Mouse (Mus musculus): ENCODE results near the gene Frmd5. TPM values are rescaled to one million over a fixed set of nuclear protein-coding genes. Genes with fewer than 3 reads are reported as not detected.
A peak's percentile ranks its signal among the peaks of the same experiment; 100 is the strongest.

The Frmd5 gene
- polyA plus RNA-seq, 1 experiment from 2014 or later: 2.4 TPM

DNA sequence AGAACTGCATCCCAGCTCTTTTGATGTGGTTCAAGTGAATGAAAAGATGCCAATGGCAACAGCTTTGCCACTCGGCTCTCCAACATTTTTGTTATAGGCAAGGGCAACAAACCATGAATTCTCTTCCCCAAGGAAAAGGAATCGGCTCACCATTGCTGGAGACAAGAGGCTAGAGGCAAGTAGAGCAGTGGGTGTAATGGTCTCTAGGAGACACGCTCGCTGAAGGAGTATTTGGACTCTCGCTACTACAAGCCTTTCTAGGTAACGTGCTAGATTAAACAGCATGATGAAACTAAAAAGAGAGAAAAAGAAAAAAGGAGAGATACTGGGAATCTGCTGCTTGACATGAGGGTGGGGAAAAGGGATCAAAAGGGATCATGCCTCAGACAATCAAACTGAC lies 87.9 kb downstream of the Frmd5 start:
- WGBS: 84% methylated on average over 6 of the region's 6 CpGs
- Histone ChIP-seq H3K4me1 (no peaks in the 10 kb centered on the region), H3K27ac (no peak overlapping the region), H3K36me3 (no peaks in the 10 kb centered on the region), H3K27me3 (no peaks in the 10 kb centered on the region), H3K9me3 (replicated peaks) (no peaks in the 10 kb centered on the region), H3K4me2 (no peak overlapping the region), H3K4me3 (replicated peaks) (no peak overlapping the region), H3K9ac (no peak overlapping the region)
- no peak for ATAC-seq (replicated peaks; ENCODE audit: low FRiP score)

DNA sequence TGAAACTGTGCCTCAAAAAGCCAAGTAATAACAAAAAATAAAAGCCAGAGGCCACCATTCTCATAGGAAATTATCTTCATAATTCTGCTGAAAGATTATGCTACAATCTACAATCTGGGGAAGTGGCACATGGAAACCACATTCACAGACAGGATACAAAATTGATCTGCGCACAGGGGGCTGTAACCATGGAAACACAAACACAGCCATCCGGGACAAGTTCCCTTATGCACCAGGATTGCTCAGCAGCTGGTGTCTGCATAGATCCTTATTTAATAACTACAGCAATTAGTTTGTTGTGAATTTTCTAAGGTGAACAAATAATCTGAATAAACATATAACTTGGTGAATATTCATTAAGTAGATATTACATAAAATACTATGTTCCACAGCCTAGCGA lies 89.8 kb downstream of the Frmd5 start:
- Histone ChIP-seq H3K4me1 (no peaks in the 10 kb centered on the region), H3K36me3 (no peaks in the 10 kb centered on the region), H3K4me3 (replicated peaks) (no peak overlapping the region), H3K9me3 (replicated peaks) (no peaks in the 10 kb centered on the region), H3K4me2 (no peak overlapping the region), H3K9ac (no peak overlapping the region), H3K27ac (no peak overlapping the region), H3K27me3 (no peaks in the 10 kb centered on the region)
- no peak for ATAC-seq (replicated peaks; ENCODE audit: low FRiP score)
- WGBS: 83% methylated on average over 3 of the region's 3 CpGs

DNA sequence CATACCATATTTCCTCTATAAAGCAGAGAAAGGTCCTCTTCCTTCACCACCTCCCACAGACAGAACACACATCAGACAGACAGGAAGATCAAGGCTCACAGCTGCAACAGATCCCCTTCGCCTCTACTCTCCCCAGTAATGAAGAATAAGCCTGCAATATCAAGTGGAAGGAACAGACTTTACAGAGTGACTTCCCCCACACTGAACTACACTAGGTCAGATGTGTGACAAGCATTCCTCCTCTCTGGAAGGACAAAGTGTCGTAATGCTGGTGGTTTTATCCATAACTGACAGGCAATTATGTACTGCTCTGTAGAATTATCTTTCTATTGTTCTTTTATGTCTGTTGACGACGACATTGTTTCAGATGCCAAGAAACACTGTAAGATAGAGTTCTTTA lies 93.3 kb downstream of the Frmd5 start:
- Histone ChIP-seq H3K36me3 (no peaks in the 10 kb centered on the region), H3K27ac (no peak overlapping the region), H3K9me3 (replicated peaks) (no peaks in the 10 kb centered on the region), H3K9ac (no peak overlapping the region), H3K27me3 (no peaks in the 10 kb centered on the region), H3K4me1 (0 out of 2 replicates have a peak, but pooled peaks cover 3% of the 10 kb centered on the region), H3K4me2 (no peak overlapping the region), H3K4me3 (replicated peaks) (no peak overlapping the region)
- no peak for ATAC-seq (replicated peaks; ENCODE audit: low FRiP score)
- 54% methylated on average over 4 of the region's 4 CpGs for WGBS

DNA sequence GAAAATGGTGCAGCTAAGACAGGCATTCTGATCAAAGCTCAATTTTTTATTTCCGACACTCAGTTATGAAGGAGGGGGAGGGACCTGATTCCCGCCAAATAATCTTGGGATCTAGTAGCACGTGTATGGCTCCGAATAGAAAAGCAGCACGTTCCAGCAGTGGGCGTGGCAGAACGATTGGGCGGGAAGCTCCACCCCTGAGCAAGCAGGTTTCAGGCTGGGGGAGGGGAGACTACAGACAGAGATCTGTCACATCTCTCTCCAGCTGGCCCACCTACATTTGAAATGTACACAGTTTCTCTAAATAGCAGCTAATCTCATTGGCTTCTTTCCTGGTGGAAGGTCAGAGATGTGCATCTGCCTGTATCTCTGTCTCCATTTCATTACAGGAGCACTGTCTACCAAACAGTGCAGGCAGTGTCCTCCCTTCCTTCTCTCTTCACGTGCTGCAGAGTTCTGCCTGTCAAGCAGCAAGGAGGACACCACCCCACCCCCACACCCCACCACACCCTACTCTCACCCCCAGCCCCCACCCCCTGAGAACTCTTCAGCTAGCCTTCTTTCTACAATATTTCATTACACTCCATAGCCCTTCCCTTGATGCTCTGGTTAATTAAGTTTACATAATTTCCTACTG lies 95.0 kb downstream of the Frmd5 start:
- H3K4me3 ChIP-seq (replicated peaks): no peak overlapping the region
- ATAC-seq (replicated peaks; ENCODE audit: low FRiP score): no peak
- no peak overlapping the region for H3K27ac ChIP-seq
- H3K36me3 ChIP-seq: no peaks in the 10 kb centered on the region
- H3K9ac ChIP-seq: no peak overlapping the region
- H3K9me3 ChIP-seq (replicated peaks): no peaks in the 10 kb centered on the region
- H3K4me1 ChIP-seq: 0 out of 2 replicates have a peak, but pooled peaks cover 3% of the 10 kb centered on the region
- no peaks in the 10 kb centered on the region for H3K27me3 ChIP-seq
- no peak overlapping the region for H3K4me2 ChIP-seq
- WGBS: 28% methylated on average over 9 of the region's 9 CpGs

DNA sequence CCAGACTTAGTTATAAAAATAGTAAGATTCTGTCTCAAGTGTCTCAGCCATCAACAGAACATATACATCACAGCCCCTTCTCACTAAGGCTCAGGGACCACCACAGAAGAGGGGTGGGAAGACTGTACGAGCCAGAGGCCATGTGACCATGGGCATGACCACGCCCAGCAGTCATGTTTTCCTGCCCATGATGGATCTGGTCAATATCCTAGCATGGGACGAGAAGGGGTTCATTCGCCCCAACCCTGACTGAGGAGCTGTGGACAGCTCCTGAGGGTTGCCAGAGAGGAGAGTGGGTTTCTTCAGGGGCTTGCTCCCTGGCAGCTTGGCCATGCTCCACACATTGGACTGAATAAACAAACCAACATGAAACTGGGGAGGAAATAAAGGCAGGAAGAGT lies 97.8 kb downstream of the Frmd5 start:
- no peak for ATAC-seq (replicated peaks; ENCODE audit: low FRiP score)
- WGBS: 91% methylated on average over 4 of the region's 4 CpGs
- no peaks in the 10 kb centered on the region for H3K27me3 ChIP-seq
- no peaks in the 10 kb centered on the region for H3K9me3 ChIP-seq (replicated peaks)
- H3K4me2 ChIP-seq: no peak overlapping the region
- 0 out of 2 replicates have a peak, but pooled peaks cover 3% of the 10 kb centered on the region for H3K4me1 ChIP-seq
- H3K9ac ChIP-seq: no peak overlapping the region
- H3K4me3 ChIP-seq (replicated peaks): no peak overlapping the region
- no peak overlapping the region for H3K27ac ChIP-seq
- H3K36me3 ChIP-seq: no peaks in the 10 kb centered on the region

DNA sequence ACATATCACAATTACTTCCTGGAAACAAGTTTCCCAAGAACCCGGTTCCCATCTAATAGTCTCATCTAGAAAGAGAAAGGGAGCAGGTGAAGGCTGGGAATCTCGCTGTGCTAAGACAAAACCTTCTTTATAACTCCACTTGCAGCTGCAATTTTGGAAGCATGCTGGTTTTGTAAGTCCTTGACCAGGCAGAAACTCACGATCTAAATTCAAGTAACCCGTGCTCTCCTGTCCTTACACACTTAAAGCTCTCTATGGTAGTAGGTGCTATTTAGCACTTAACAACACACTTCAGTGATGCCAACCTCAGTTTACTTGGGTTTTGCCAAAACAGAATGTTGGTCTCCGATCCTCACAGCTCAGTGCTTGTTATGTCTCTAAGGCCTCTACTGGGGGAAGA lies 99.4 kb downstream of the Frmd5 start:
- 83% methylated on average over 5 of the region's 5 CpGs for WGBS
- no peak for ATAC-seq (replicated peaks; ENCODE audit: low FRiP score)
- 0 out of 2 replicates have a peak, but pooled peaks cover 3% of the 10 kb centered on the region for H3K4me1 ChIP-seq
- H3K4me3 ChIP-seq (replicated peaks): no peak overlapping the region
- H3K9ac ChIP-seq: no peak overlapping the region
- no peak overlapping the region for H3K4me2 ChIP-seq
- H3K9me3 ChIP-seq (replicated peaks): no peaks in the 10 kb centered on the region
- no peaks in the 10 kb centered on the region for H3K36me3 ChIP-seq
- H3K27me3 ChIP-seq: no peaks in the 10 kb centered on the region
- H3K27ac ChIP-seq: no peak overlapping the region

DNA sequence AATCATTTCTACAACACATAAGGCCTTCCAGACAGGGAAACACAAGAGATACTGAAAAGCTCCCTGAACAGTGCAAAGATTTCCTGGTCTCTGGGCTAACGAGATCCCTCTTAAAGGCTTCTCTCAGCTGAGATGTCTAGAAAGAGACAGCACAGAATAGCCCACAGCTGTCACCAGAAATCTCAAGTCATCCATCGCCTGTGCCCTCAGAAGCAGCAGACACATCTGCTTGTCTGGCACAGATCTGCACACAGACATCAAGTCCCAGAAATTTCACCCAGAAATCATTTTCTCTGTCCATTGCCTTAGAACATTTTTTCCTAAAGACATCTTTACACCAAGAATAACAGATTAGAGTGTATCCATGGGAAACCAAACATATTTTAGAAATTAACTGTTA lies 101.1 kb downstream of the Frmd5 start:
- no peak overlapping the region for H3K4me3 ChIP-seq (replicated peaks)
- no peaks in the 10 kb centered on the region for H3K36me3 ChIP-seq
- WGBS: 65% methylated on average over 2 of the region's 2 CpGs
- no peak overlapping the region for H3K9ac ChIP-seq
- no peak overlapping the region for H3K4me2 ChIP-seq
- no peaks in the 10 kb centered on the region for H3K4me1 ChIP-seq
- no peaks in the 10 kb centered on the region for H3K9me3 ChIP-seq (replicated peaks)
- H3K27me3 ChIP-seq: no peaks in the 10 kb centered on the region
- no peak for ATAC-seq (replicated peaks; ENCODE audit: low FRiP score)
- no peak overlapping the region for H3K27ac ChIP-seq

DNA sequence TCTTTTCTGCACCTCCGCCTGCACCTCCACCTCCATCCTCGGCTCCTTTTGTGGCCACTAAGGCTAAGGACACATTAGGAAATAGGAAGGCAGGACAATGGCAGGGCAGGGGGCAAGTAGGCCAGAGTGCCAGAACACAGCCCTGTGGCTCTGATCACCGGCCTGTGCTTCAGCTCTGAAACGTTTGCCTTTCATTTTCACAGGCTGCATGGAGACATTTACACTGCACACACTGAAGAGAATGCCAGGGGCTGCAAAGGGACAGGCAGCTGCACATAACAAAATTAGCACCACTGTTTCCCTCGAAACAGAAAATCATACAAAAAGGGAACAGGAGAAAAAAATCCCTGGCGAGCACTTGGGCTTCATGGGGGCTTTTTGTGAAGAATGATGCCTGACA lies 107.6 kb downstream of the Frmd5 start:
- no peaks in the 10 kb centered on the region for H3K36me3 ChIP-seq
- no peak for ATAC-seq (replicated peaks; ENCODE audit: low FRiP score)
- WGBS: 53% methylated on average over 6 of the region's 6 CpGs

DNA sequence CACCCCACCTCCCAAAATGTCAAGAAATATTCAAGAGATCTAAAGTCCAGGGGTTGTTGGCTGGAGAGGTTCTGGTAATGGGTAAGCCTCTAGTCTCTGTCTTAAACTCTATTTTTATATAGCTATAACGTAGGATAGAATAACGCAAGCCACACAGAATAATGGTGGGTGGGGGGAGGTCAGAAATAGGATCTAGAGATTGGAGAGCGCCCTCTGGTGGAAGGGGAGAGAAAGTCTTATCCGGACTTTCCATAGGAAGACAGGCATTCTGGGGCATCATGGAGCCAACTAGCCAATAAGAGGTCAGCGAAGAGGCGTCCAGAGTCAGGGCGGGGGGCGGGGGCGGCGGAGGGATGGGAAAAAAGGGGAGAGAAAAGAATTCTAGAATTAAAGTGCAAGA lies 111.5 kb downstream of the Frmd5 start:
- 83% methylated on average over 10 of the region's 10 CpGs for WGBS
- no peaks in the 10 kb centered on the region for H3K4me1 ChIP-seq
- H3K4me3 ChIP-seq (replicated peaks): no peak overlapping the region
- H3K4me2 ChIP-seq: no peak overlapping the region
- H3K9ac ChIP-seq: no peak overlapping the region
- no peak for ATAC-seq (replicated peaks; ENCODE audit: low FRiP score)
- no peaks in the 10 kb centered on the region for H3K27me3 ChIP-seq
- H3K27ac ChIP-seq: no peak overlapping the region
- H3K36me3 ChIP-seq: no peaks in the 10 kb centered on the region
- H3K9me3 ChIP-seq (replicated peaks): no peaks in the 10 kb centered on the region

More for the DNA sequence above, 107.6 kb downstream of the Frmd5 start:
- Histone ChIP-seq H3K27me3 (no peaks in the 10 kb centered on the region), H3K4me2 (no peak overlapping the region), H3K4me1 (no peaks in the 10 kb centered on the region), H3K9ac (no peak overlapping the region), H3K27ac (no peak overlapping the region), H3K4me3 (replicated peaks) (no peak overlapping the region), H3K9me3 (replicated peaks) (no peaks in the 10 kb centered on the region)

DNA sequence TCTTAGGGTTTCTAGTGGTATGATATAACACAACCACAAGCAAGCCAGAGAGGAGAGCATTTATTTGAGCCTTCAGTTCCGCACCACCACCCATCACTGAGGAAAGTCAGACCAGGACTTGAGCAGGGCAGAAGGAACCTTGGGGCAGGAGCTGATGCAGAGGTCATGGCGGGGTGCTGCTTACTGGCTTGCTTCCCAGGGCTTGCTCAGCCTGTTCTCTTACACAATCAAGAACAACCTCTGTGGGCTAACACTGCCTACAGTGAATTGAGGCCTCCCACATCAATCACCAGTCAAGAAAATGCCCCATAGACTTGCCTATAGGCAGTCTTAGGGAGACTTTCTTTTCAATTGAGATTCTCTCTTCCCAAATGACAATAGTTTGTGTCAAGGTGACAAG lies 118.8 kb downstream of the Frmd5 start:
- 67% methylated on average over 2 of the region's 2 CpGs for WGBS
- H3K9me3 ChIP-seq (replicated peaks): no peaks in the 10 kb centered on the region
- no peak overlapping the region for H3K4me2 ChIP-seq
- no peak overlapping the region for H3K4me3 ChIP-seq (replicated peaks)
- no peaks in the 10 kb centered on the region for H3K27me3 ChIP-seq
- ATAC-seq (replicated peaks; ENCODE audit: low FRiP score): 0 out of 2 replicates have a peak, but pooled peaks have one; percentile 29
- no peak overlapping the region for H3K9ac ChIP-seq
- no peaks in the 10 kb centered on the region for H3K36me3 ChIP-seq
- no peak overlapping the region for H3K27ac ChIP-seq
- no peaks in the 10 kb centered on the region for H3K4me1 ChIP-seq

DNA sequence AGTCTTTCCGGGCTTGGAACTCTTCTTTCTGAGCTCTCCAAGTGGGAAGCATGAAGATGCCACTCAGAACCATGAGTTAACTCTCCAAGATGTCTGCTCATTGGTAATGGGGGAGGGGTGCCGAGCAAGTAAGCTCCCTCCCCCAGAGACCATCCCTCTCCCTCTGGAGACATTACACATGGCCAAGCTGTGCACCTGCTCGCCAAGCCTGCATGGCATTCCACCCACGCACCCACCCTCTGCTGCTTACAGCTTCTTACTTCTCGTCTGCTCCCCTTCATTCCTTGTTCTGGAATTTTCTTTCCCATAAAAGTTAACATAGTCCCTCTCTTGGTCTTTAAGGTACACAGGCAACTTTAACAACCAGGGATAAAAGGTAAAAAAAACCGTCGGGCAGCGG lies 123.3 kb downstream of the Frmd5 start:
- no peak overlapping the region for H3K9ac ChIP-seq
- H3K4me1 ChIP-seq: no peaks in the 10 kb centered on the region
- ATAC-seq (replicated peaks; ENCODE audit: low FRiP score): no peak
- H3K9me3 ChIP-seq (replicated peaks): no peaks in the 10 kb centered on the region
- H3K27ac ChIP-seq: no peak overlapping the region
- no peaks in the 10 kb centered on the region for H3K36me3 ChIP-seq
- WGBS: 87% methylated on average over 8 of the region's 8 CpGs
- no peak overlapping the region for H3K4me2 ChIP-seq
- no peak overlapping the region for H3K4me3 ChIP-seq (replicated peaks)
- no peaks in the 10 kb centered on the region for H3K27me3 ChIP-seq

DNA sequence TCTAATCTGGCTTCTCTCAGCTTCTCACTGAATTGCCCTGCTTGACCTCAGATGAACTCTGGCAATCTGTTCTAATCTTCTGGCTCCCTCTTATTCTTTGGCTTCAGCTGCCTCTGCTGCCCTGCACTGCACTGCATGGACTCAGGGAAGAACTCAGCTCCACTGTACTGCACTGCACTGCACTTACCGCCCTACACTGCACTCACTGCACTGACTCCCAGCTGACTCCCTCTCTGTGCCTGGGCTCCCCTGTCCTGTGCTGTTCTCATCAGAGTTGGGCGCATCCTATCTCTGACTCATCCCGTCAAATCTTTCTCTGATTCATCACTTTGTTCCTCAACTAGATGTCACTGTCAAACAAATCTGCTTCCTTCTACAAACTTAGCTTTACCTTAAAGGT lies 124.5 kb downstream of the Frmd5 start:
- Histone ChIP-seq H3K36me3 (no peaks in the 10 kb centered on the region), H3K4me1 (no peaks in the 10 kb centered on the region), H3K27me3 (no peaks in the 10 kb centered on the region), H3K27ac (no peak overlapping the region), H3K9me3 (replicated peaks) (no peaks in the 10 kb centered on the region), H3K4me3 (replicated peaks) (no peak overlapping the region), H3K4me2 (no peak overlapping the region), H3K9ac (no peak overlapping the region)
- no peak for ATAC-seq (replicated peaks; ENCODE audit: low FRiP score)
- WGBS: 88% methylated on average over 3 of the region's 3 CpGs

DNA sequence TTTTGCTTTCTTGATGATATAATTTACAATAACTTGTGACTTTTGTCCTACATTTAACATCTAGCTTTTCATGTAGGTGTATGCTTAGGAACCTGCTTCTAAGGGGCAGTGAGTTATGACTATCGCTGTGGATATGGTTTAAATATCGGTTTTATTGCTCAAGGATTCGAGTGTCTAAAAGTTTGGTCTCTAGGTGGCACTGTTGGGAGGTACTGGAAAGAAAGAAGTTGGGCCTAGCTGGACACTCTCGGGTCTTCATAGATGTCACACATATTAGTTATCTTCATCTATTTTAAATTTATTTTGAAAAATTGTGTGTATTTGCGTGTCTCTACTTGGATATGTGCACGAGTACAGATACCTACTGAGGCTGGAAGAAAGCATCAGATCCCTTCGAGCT lies 127.2 kb downstream of the Frmd5 start:
- Histone ChIP-seq H3K36me3 (no peaks in the 10 kb centered on the region), H3K4me2 (no peak overlapping the region), H3K27ac (no peak overlapping the region), H3K4me1 (no peaks in the 10 kb centered on the region), H3K9me3 (replicated peaks) (no peaks in the 10 kb centered on the region), H3K27me3 (no peaks in the 10 kb centered on the region), H3K9ac (no peak overlapping the region), H3K4me3 (replicated peaks) (no peak overlapping the region)
- 78% methylated on average over 7 of the region's 7 CpGs for WGBS
- ATAC-seq (replicated peaks; ENCODE audit: low FRiP score): no peak

Data from kidney, embryonic 15.5 days (tissue).